Mouse (Mus musculus) ES-CJ7 (cell line): ENCODE data around the gene Flna.

Experiments
- DNase-seq: peaks from one replicate; pipeline ENCODE4 v3.0.0; 2011; ENCODE audit warnings: low read depth, low spot score

Flna gene

DNA sequence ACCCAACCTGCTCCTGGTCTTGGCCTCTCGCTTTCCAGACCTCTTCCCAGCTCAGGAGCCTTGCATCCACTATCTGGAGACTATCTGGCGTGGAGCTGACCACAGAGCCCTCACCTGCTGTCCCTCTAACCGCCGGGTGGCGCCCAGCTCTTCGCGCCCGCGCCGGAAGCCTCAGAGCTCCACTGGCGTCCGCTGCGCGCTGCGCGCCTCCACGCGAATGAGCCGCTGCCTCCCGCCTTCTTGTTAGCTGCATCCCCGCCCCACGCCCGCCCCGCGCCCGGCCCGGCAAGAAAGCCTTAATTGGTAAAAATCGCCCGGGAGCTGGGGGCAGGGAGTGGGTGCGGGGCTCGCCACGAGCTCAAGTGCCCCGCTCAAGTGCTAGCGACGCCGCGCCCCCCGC is at the start of gene Flna:
Gene Flna, minus strand, starts transcription at position 206 of the 400 bp plus-strand sequence.
- peak; percentile 24 for DNase-seq

DNA sequence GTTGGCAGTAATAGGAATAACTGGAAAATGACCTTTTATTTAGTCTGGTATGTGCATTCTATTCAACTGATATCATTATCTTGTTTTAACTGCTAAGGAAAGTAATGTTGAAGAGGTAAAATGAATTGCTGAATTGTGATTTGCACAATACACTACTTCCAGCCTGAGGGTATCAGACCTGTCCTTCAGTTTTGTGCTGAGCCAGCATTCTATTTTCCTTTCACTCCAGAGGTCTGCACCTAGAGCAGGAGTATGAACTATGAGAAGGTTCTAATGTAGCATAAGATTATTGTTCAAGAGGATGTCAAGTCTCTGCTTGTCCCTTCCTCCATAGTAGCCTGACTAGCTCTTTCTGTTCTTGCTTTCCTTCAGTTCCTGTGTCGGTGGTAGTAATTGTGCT is 48.7 kb upstream of the Flna start:
- DNase-seq = no peak

DNA sequence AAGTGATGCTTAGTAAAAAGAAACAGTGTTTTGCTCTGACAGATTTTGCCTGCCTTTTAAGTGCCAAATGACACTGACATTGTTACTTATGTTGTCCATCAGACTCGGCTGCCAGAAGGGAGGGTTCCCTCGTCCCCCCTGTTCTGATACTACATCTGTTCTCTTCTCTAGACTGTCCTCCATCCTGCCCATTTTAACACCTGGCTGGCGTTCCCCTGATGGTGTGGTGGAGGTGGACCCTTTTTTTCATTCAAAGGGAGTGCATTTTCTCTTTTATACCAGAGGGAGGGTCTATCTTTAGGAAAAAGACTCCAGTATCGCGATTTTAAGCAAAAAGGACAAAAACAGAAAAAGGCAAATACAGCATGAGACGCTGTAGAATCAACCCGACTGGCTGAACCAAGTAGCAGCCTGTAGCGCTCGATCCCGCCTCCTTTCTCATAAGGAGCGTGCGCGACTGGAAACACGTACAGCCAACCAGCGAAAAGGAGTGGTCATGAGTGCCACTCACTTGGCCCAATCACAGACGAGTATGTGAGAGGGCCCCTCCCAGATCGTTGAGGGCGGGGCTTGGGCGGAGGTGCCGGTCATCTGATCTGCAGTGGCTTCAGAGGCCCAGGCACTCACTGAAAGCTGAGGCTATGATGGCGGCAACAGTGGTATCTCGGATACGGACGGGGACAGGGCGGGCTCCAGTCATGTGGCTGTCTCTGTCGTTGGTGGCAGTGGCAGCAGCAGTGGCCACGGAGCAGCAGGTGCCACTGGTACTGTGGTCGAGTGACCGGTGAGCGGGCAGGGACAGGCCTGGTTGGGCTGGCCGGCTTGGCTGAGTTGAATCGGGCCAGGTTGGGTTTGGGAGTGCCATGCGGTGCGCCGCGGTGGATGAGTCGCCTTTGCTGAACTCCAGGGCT is 47.2 kb upstream of the Flna start, which contains the start of gene Atp6ap1:
Gene Atp6ap1, plus strand, starts transcription at position 560 of the 911 bp plus-strand sequence.
- peak; percentile 95 for DNase-seq

DNA sequence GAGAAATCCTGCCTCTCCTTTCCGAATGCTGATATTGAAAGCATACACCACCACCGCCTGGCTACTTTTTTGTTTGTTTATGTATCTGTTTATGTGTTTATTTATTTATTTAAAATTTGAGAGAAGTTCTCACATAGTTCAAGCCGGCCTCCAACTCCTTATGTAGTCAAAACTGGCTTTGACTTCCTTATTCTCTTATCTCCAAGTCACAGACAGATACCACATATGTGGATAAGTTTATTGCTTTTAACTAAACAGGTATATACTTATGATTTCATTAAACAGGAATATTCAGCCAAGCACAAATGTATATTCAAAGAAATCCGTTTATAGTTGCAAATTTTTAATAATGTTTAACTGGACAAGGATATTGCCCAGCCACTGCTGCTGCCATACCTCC is 43.8 kb upstream of the Flna start:
- no peak for DNase-seq

DNA sequence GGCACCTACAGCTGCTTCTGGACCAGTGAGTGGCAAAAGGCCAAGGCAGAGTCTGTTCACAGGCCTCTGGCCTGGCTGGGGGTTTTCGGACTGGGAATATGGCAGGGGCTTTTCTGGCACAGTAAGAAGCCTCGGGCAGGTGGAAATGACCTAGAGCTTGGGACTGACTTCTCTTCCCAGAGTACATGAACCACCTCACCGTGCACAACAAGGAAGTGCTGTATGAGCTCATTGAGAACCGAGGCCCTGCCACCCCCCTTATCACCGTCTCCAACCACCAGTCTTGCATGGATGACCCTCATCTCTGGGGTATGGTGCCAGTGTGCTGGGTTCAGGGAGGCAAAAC is 33.4 kb upstream of the Flna start:
- DNase-seq = no peak

DNA sequence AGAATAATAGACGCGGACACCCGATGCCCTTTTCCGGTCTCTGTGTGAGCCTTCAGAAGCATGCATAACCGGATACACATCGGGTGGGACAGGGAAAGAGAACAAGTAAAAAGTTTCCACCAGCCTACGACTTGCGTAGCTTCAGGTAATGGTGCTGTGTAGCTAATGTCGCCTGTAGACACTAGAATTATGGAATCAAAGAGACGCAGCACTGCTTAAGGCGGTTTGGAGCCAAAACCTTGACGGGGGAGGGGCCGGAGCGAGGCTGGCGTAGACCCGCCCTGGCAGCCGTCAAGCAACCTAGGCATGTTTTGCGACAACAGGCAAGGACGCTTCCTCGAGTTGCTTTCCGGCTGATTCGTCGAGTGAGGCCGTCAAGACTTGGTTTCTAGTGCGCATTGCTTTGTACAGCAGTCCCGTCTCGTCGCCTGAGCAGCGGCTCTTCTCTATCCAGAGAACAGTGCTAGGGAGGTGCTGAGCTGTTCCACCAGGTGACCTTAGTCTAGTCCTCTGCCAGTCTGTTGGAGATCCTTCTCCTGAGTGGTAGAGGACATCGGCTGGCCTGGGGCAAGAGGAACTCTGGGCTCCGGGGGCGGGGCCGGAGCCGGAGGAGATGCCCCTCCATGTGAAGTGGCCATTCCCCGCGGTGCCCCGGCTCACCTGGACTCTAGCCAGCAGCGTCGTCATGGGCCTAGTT is 32.9 kb upstream of the Flna start:
- DNase-seq = peak; percentile 90

DNA sequence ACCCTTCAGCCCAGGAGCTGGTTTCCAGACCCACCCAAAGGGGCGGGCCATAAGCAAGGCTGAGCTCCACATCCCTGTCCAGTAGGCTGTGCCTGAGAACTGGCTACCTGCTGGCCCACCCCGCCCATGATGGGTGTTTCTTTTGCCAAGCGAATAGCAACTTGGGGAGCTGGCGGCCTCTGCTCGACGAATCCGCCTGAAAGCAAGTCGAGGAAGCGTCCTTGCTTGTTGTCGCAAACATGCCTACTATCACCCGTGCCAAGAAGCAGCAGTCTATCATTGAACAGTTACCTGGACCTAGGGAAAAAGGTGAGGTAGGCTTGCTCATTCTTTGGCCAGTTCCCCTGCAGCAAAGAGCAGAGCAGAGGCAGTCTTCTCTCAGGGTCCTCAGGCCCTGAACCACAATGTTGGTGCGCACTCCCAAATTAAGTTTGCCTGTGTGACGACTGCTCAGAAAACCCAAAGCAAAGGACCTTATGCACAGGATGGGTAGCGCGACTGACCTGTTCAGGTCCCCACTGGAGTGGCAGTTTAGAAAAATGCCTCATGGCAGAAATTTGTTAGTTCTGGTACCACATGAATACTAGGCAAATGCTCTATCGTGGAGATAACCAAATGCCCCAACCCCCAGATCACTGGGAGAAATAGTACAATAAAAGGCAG is 32.2 kb upstream of the Flna start, which contains the start of the genes Taz and Dnase1l1:
Gene Taz, plus strand, starts transcription at position 181 of the 663 bp plus-strand sequence.
Gene Dnase1l1, minus strand, starts transcription at position 606 of the 663 bp plus-strand sequence.
- peak; percentile 80 for DNase-seq

DNA sequence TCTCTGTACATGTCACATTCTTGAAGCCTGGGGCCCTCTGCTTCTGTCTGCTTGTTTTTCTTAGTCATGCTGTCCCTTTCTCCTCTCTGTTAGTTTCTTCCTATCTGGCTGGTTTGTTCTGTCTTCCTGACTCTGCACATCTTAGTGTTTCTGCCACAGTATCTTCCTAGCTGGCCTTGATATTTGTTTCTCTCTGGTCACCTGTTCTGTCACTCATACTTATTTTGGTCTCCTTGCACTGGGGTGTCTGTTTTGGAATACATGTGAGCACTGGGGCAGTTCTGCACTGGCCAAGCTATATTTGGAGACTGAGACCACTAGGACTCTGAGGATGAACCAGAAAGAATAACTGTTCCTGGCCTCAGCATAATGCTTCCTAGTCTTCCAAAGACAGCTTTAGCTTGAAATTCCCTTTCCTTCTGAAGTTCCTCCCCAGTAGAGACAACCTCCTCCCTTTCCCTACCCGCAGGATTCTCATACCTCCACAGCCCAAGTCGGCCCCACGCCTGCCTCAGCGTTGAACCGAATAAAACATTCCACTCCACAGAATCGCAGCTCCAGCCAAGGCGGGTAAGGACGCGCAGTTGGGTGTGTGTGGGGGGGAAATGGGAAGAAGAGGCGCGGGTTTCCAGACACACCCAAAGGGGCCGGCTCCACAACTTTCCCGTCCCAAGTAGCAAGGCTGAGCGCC is 31.6 kb upstream of the Flna start:
- no peak for DNase-seq

DNA sequence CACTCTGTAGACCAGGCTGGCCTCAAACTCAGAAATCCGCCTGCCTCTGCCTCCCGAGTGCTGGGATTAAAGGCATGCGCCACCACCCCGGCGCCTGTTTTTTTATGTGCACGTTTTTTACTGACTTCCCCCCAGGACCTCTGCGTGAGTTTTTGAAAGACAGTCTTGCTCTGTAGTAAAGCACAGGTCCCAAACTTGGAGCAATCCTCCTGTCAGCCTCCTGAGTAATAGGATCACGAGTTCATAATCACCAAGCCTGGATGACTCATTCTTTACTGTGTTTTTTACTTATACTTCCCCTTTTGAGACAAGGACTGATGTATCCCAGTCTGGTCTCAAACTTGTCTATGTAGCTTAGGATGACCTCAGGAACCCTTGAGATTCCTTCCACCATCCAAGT is 28.3 kb upstream of the Flna start:
- no peak for DNase-seq

DNA sequence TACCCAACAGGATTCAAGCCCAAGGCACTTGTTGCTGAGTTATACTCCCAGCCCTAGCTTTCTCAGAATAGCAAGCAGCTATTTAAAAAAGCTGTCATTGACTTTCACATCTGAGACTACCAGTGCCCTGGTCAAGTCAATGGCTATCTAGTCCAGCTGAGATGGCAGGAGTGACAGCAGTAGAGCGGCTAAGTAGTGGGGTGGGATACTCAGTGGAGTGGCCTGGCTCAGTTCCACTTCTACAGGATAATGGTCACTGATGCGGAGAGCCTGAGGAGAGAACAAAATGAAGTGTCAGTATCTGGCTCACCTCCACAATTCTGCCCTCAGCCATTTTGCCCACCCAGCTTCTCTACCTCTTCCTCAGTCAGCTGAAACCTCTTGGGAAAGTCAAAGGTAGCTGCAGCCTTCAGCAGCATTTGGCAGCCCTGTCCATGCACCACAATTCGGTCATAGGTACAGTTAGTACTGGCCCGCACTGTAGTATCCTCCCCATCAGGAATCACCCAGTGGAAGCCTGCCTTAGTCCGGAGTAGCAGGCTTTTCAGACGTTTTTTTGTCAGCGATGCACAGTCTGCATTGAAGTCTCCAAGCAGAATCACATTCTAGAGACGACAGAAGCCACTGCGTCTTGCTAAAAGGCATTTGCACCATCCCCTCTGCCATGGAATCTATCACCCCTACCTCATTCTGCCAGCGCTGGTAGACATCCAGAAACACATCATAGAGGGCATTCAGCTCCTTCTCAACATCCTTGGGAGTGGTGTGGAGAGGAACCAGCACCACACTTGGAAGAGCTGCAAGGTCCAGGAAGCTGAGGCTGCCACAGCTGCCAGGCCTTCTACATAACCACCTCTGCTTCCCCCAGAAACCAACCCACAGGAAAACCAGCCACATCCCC is 24.1 kb upstream of the Flna start:
- DNase-seq = peak; percentile 28

DNA sequence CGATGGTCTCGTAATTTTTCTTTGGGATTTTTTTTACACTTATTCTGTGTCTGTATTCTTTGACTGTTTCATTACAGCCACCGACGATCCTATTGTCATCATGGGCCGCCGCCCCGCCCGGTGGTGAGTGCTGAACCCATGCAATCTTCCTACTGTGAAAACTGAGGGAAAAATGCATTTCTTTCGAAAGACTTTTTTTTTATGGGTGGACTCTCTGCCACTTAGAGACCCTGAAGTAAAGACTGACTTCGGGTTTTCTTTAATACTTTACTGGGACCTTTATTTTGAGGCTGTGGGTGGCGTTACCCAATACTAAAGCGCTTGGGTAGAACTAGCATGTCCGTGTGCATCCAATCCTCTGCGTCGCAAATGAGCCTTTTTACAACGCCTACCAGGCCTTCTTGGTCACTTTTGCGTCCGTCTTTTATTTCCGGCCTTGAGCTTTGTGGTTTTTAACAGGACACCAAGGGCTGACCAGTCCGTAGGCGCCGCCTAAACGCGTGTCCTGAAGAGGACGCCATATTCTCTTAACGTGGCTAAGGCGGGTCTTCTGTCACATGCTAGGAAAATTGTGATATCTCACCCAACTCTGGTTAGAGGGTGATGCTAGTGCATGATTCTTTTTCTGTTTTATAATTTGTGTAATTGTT is 21.4 kb upstream of the Flna start:
- DNase-seq = peak; percentile 32

DNA sequence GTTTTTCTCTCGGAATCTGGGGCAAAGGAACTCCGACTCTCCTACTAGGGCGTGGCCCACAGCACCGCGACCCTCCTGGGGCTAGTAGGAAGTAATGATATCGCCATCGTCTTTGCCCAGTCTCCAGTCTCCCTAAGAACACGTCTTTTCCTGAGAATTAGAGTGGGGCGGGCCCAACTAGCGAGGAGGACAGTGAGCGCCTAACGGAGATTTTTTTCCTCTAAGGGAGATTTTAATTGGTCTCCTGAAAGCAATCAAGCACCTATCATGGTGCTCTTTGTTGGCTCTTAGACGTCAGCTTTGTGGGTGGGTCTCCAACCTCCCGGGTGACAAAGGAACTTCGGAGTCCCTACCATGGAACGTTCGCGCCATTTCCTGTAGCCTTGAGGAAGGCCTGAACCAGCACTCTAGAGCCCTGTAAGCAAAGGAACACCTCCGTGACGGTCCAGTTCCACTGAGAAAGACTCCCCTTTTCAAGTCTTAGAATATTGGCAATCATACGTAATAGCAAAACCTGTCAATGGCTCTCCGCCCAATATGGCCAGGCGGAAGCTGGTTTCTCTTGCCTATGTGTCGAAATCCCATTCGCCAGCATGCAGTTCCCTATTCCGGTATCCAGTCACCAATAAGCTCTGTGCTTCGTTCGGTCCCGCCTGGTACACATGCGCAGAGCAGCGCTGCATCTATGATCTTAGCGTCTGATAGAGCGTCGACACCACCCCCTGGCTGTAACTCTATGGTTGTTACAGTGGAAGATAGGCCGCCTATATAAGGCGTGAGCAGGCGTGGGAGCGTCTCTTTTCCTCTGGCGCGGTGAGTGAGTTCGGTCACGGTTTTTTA is 20.7 kb upstream of the Flna start, which contains the start of gene Rpl10:
Gene Rpl10, plus strand, starts transcription at position 751 of the 840 bp plus-strand sequence.
- peak; percentile 99 for DNase-seq

DNA sequence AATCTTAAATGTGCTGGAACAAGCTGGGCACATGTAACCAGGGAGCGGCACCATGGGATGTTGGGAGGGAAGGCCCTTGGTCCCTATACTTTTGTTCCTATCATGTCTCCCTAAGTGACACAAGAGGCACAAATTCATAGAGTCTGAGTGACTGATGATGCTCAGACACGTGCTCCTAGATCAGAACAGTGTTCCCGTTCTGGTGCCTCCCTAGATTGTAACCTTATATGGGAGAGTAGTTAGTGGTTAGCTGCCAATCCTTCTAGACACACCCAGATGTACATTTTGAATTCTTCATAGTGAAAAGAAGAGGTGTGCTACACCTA is 20.1 kb upstream of the Flna start:
- no peak for DNase-seq

DNA sequence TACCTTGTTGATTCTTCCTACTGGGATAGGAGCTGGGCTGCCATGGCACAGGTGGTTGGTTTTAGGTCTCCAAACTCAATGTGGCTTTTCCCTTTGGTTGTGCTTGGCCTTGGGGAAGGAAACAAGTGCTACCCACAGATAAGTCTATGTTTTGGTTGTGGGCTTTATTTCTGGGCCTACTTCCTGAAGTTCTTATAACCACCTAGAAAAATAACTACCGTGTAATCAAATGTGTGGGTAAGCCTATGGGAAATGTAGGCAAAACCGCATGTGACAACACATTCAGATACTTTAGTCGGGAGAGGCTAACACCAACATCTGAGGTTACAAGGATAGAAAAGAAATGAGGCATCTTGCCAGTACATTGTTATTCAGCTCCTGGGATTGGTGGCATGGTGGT is 8.1 kb upstream of the Flna start:
- no peak for DNase-seq

DNA sequence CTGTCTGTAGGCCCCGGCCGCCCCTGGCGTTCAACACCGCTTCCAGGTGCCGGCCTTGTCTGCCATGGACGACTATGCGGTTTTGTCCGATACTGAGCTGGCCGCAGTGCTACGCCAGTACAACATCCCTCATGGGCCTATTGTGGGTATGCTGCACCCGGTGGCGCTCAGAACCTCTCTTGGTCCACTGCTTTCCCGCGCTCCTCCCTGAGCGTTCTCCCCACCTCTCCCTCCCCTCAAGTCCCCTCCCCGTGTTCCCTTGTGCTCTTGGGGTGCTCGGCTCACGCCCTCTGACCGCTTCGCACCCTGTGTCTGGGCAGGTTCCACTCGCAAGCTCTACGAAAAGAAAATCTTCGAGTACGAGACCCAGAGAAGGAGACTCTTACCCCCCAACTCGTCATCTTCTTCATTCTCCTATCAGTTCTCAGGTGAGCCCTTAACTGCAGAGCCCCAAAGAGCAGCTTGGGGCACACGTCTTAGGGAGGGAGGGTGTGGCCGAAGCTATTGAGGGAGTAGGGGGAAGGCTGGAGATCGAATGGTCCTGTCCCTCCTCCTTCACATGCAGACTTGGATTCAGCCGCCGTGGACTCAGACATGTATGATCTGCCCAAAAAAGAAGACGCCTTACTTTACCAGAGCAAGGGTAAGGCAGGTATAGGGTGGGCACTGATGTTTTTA is 5.4 kb upstream of the Flna start:
- DNase-seq = no peak

DNA sequence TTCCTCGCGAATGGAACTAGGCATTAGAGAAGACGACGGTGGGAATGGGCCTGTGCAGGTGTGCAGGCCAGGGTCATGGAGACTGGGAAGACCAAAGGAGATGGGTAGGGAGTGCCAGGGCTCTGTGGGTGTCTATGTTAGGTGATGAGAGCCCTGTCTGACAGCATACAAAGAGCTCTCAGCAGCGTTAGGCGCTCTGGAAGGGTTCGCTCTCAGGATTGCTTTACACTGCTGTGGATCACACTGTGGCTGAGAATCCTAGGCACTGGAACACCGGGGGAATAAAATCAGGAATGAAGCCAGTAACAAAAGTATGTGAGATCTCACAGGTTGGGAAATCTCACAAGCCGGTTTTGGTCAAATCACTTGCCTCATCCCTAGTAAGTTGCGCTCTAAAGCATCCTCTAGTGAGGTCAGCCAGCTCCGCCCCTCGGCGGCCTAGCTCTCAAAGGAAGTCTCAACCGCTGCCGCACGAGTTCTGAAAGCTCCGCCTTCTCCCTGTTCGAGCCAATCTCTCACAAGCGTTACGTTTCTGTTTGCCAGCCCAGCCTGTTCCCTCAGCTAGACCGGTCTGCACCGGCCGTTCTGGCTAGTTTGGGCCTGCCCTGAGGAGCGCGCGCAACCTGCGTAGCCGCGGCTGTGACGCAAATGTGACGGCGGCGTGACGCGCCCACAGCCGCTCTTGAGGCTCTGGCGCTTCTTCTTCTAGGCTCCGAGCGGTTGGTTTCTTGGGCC is 4.7 kb upstream of the Flna start, which contains the start of gene Emd:
Gene Emd, plus strand, starts transcription at position 535 of the 735 bp plus-strand sequence.
- peak; percentile 95 for DNase-seq

DNA sequence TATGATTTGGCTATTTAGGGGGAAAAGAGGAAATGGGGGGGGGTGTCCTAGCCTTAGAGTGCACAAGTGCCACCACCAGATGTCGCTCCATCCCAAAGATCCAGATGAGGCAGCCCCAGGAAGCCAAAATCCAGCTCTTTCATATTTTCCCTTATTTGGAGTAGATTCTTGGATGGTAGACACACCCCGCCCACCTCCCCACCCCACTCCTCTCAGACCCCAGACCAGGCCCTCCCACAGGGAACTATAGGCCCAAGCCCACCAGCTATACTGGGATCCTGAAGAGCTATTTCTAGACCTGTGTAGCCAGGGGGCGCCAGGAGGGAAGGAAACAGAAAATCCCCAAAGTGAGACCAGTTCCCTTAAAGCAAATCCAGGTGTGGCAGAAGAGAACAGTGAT is 969 bp downstream of the Flna start:
- peak; percentile 79 for DNase-seq

DNA sequence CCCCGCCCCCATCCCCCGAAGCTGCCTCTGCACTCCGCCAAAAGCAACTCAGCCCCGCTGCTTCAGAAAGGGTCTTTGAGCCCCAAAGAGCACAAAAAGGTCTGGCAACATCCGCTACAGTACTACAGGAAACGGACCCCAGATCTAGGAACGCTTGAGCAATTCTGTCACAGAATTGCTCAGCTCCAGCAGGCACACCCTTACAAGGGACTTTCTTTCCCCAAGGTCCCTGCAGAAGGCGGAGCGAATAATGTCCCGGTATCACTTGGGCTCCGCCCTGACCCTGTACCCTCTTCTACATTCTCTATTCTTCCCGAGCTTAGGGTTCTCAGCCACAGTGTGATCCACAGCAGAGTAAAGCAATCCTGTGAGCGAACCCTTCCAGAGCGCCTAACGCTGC is 2.9 kb downstream of the Flna start:
- peak; percentile 42 for DNase-seq
